Mouse (Mus musculus) mature B cell (primary cell): ENCODE measurements around the gene Jazf1.

Experiments
- in situ Hi-C: fragments of 300-500 bp; cut with MboI; formaldehyde crosslinking; loops from 2 replicates; pipeline ENCODE4 v1.14.3; 2019

Jazf1 gene

GRCm38 (mm10) chr6:53067989-53068874, at the start of gene Jazf1:
Jazf1 (minus strand) TSS chr6:53068631.
- in situ Hi-C loops, result no loop called here

DNA sequence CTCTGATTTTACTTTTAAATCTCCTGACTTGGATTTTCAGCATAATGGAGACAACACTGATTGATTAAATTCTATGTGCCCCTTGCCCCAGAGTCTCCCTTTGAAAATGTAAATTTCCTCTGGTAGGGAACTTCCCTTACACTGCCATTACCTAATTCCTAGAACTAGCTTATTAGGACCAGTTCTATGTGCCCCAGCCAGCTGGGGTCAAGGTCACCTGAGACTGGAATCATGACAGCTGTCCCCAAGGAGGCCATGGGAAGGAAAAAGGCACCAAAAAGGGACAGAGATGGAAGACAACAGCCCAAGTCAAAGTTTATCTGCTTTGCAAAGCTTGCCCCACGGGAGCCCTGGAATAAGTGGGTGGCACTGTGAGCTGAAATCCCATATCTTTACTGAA, 49.4 kb upstream of the Jazf1 start:
- in situ Hi-C loops, result no loop called here

DNA sequence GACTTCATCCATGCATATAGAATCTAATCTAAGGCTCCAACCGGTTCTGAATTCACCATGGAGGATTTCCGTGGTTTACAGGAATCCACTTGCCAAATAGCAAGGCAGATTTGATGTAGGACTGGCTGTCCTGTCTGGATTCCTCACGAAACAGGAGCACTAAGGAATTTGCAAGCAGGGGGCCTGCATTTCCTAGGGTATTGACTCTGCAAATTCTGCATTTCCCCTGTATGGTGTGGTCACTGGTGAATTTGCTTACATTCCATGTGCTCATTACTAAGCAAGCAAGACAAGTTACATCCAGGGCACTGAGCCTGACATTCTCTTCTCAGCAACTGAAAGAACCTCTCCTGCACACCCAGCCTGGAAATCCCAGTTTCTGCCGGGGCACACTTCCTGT, 18.4 kb upstream of the Jazf1 start:
- in situ Hi-C loops, result no loop called here

DNA sequence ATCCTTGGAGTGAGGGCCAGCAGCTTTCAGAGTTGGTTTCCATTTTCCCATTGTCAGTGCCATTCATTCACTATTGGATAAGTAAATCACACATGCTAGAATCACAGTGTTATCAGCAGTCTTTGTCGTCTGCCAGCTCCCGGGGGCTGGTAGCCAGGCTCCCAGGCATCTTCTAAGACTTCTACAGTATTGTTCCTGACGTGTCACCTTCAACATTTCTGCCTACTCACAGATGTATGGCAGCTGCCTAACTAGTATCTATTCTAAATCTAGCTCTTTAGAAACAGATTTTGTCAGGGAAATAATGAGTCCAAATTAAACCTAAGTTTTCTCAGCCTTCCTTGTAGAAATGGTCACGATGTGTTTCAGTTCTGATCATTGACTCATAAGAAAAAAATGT, 12.8 kb upstream of the Jazf1 start:
- in situ Hi-C loops, result no loop called here

DNA sequence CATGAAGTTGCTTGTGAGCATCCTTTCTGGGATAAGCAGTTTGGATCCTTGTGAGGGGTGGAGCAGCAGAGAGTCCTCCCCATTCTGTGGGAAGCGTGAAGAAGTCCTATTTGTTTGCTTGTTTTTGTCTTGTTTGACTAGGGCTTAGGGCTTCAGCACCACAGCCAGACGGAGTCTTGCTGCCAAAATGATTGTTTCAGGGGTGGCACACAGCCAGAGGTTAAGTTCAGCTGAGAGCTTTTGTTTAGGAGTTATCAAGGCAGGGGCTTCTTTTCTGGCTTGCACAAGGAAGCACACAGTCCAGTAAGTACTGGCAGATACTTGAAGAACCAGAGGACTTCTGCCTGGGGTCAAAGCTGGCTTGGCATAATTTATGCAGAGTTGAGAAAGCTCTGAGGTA, 10.2 kb upstream of the Jazf1 start:
- in situ Hi-C loops, result no loop called here

- in situ Hi-C loops, result no loop called here
Observed at GRCm38 (mm10) chr6:53071732-53072131, 3.3 kb upstream of the Jazf1 start.

DNA sequence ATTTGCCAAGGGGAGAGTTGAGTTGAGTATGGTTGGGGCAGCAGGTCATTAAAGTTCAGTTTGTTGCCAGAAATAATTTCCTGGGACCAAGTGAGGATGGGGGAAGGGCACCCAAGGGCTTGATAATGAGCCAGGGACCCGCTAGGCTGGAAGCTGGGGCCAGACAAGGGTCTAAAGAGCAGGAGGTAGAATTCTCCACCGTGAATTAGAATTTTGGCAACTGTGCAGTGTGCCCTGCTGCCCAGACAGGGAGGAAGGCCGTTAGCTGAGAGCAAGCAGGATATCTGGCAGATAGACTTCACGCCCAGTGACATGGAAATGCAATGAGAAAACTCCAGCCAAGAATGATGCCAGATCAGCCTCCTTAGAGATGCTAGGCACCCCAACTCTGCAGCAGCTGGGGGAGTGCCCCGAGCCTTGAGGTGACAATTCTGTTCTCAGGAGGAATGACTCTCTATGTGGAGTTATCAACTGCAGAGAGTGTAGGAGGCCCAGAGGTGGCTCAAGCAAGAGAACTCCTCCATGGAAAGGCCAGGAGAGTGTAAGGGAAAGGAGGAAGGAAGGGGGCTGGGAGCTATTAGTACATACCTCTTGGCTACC, 1.6 kb upstream of the Jazf1 start:
- in situ Hi-C loops, result no loop called here

DNA sequence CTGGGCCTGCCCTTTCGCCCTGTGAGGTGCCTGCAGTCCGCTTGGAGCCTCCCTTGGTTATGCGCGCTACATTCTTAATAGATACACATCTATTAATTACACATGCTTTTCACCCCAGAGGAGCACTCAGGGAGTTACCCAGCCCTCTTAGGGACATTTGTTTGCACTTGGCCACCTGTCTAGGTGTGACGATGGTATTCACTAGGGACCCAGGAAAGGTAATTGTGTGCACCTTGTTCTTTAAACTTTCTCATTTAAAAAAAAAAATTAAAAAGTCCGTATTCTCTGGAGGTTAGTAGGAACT, 396 bp upstream of the Jazf1 start:
- in situ Hi-C loops, result no loop called here

DNA sequence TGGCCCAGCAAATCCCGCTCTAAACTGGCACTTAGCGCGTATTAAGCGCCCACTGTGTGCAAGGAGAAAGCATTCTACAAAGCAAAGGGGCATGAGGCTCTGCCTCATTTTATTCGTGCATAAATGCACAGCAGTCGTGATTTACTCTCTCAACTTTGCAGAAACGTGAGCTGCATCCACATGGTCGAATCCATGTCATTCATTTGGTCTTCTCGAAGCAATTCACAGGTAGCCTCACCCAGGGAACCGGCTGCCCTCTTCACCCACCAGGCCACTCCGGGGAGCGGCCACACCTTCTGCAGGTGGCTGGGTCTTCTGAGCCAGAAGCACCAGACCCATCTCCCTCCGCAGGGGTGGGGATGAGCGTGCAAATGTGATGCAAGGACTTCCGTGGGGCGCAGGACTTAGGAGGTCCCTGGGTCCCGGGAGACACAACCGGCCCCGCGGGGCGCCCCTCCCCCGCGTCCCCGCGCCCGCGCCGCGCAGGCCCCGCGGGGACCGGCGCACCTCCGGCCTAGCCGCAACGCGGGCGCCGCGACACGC, 914 bp downstream of the Jazf1 start:
- in situ Hi-C loops, result no loop called here

- in situ Hi-C loops, result no loop called here
Observed at GRCm38 (mm10) chr6:53066978-53067377, 1.5 kb downstream of the Jazf1 start.

DNA sequence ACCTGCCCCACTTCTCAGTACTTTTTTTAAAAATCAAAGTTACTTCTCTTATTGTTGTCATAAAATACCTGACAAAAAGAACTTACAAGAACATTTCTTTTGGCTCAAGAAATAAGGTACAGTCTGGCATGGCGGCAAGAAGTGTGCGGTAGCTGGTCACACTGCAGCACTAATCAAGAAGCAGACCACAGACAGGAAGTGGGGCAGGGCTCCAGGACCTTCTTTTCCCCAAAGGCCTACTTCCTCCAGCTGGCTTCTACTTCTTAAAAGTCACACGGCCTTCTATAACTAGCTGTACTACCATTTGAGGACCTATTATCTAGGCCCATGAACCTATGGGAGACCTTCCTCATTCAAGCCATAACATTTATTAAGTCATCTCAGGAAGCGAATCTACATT, 4.4 kb downstream of the Jazf1 start:
- in situ Hi-C loops, result no loop called here

- in situ Hi-C loops, result no loop called here
Observed at GRCm38 (mm10) chr6:53054909-53055308, 13.5 kb downstream of the Jazf1 start.

DNA sequence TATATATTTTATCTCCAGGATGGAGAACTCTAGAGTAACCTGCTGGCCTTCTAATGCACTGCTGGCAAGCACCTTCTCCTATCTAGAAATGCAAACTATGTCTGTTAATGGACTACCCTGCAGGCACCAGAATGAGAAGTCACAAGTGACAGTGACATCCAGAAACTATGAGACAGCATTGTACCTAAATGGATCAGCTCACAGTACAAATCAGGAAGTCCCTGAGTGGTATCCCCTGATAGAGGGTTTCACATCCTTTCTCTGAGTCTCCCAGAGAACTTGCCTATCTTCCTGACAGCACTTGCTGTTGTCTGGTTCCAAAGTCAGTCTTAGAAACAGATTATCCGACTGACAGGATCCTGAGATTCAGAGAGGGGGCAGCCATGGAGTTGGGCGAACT, 22.9 kb downstream of the Jazf1 start:
- in situ Hi-C loops, result no loop called here

GRCm38 (mm10) chr6:53038176-53038575, 30.3 kb downstream of the Jazf1 start:
- in situ Hi-C loops, result no loop called here

DNA sequence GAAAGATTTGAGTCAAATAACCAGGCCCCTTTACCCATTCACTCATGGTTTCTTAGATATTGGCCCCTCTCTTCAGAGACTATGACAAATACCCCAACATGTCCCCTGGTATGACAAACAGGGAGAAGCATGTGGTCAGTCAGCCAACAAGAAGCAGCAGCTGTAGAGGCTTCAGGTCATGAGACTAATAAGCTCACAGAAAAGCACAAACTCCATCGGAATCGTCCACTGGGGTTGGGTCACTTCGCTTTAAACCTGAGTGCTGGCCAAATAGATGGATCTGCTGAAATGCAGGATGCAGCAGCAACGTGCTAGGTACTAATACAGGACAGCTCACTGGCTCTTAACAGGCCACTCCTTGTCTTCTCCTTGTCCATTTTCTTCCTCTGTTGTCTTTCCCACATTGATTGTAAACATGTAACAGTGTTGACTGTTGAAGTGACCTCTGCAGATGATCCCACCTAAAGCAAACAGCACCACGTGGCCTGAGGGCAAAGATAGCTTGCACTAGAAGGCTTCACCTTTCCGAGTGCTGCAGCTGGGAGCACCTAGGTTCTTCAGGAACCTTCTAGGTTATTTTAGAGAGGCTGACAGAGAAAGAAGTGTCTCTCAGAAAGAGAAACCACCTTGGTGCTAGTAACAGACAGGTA, 33.9 kb downstream of the Jazf1 start:
- in situ Hi-C loops, result no loop called here

DNA sequence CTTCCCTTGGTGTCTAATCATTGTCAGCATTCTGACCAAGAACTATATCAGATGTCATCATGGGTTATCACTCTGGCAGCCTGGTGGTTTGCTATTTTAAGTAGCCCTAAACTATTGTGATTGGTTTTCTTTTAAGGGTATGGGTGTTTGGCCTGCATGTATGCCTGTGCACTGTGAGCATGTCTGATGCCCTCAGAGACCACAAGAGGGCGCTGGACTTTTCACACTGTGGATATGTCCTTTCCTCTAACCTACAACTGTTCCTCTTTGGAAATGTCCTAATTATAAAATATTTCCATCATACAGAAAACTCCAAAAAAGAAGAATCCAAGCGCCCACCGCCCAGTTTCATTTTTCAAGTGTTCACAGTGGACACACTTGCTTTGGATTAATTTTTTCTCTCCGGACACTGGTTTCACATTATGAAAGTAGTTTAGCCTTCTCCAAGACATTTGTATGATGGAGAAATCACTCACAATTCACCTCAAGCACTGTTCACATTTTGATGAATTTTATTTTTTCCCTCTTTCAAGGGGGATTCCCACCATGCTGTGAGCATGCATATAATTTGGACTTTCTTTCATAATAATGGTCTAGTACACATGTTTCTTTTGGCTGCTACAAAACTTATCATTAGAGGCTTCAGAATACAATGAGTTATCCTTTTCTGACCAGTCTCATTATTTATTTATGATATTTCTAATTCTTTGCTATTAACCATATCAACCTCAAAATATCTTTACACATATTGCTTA, 35.5 kb downstream of the Jazf1 start:
- in situ Hi-C loops, result no loop called here

GRCm38 (mm10) chr6:53022069-53022468, 46.4 kb downstream of the Jazf1 start:
- in situ Hi-C loops, result no loop called here

DNA sequence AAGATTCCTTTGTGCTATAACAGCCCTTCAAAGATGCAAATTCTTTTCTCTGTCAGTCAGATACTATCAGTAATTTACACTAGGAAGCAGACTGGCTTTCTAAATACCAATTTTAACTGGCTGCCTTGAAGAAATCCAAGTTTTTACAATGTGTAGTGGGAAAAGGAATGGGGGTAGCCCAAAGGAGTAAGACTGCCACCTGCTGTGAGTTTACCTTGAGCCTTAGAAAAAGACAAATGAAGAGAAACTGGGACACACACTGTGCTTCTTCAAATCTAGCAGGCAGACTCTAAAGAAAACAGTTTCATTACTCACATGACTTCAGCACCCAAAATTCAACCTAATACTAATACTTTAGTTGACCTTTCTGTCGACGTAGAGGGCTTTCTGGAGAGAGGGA, 47.4 kb downstream of the Jazf1 start:
- in situ Hi-C loops, result no loop called here

DNA sequence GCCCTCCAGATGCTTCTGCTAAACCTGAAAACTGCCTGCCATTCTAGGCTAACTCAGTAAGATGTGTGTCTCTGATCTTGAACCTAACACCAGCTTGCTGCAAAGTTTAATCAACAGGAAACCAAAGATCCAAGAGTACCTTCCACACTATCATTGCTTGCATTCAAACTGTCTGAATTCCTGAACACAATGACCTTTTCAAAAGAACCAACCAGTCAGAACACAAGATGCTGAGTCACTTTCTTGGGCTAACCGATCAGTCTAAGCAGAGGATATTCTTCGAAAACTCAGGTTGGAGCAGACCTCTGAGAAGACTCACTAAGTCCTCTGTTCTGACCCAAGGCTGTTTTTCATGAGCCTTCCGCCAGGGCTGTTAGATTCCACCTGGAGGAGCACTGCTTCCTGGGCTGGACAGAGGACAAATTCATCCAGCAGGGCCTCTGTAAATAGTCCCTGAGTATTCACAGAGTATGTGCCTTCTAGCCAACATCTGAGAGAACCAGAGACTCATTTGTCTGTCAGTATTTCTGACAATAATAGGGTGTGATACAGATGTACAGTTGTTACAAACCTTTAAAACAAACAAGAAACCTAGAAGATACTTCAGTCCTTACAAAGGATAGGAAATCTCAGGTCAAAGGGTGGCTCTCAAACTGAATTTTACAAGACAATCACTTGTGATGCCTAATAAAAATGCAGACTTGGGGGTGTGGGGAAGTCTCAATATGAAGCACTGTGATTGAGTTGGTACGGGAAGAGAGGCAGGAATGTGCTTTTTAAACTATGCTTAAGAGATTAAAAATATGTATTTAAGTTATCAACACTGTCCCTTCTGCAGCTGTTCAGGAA, 50.9 kb downstream of the Jazf1 start:
- in situ Hi-C loops, result no loop called here

- in situ Hi-C loops, result no loop called here
Observed at GRCm38 (mm10) chr6:53014460-53015455, 53.7 kb downstream of the Jazf1 start.
